Mouse (Mus musculus): ENCODE results near the gene 4930595D18Rik.

DNA sequence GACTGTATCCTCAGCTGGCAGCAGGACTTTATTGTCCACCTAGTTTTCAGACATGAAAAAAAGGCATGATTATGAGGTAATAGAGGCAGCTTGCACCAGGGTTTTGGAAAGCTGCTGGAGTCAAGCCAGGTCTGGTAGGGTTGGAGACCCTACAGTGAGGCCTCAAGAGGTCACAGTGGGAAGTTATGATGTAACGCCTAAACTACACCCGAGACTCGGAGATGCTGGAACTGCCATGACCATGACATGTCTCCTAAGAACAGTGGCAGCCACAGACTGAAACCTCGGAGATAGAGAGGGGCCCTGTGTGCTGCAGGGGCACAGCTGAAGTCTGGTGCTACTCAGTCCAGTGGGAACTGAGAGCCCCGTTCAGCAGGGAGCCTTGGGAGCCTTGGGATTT lies at the start of gene 4930595D18Rik:
- TF ChIP-seq CTCF (IDR thresholded peaks at IDR 0.05; ENCODE audit: low read depth, low read length) = no peak
- no peak for TF ChIP-seq TAL1 (conservative IDR thresholded peaks at IDR 0.05; ENCODE audit: low read depth, low read length)
- no peak for TF ChIP-seq GATA1 (IDR thresholded peaks at IDR 0.05; ENCODE audit: borderline replicate concordance, low read length)
